Mouse (Mus musculus): ENCODE data around the gene Eif3l. TPM values are rescaled to one million over a fixed set of nuclear protein-coding genes. Genes with fewer than 3 reads are reported as not detected.

The Eif3l gene
- total and polyA plus RNA-seq, 2 experiments from 2014 or later = 179 to 218 TPM

DNA sequence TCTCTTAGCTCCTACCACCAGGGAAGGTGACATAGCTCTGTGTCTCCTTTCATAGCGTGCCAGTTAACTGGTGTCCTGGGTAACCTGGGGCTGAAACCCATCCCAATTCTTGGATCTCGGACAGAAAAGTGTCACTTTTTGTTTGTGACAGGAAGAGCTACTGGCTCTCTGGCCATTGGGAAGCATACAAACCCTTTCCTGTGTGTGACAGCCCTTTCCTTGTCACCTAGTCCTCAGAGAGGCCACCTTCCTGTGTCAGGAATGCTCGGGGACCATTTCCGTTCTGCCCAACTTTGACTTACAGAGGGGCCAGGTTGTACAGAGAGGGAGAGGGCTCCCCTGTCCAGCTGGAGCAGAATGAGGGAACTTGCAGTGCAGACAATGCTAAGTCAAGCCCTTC, 24.5 kb downstream of the Eif3l start:
- Histone ChIP-seq H3K36me3 (ENCODE audit: insufficient read depth) (peaks cover 14% of the 10 kb centered on the region), H3K9me3 (ENCODE audit: low read length) (no peaks in the 10 kb centered on the region), H3K4me3 (ENCODE audit: low read depth, low read length) (no peak overlapping the region), H3K4me1 (ENCODE audit: insufficient read depth) (no peaks in the 10 kb centered on the region), H3K27me3 (ENCODE audit: insufficient read depth, low read length) (no peaks in the 10 kb centered on the region), H3K9ac (no peak overlapping the region), H3K27ac (ENCODE audit: low read depth, low read length) (no peak overlapping the region), H3K4me2 (ENCODE audit: low read depth) (no peak overlapping the region)
- WGBS = 61% methylated on average over 4 of the region's 4 CpGs
- no peak for DNase-seq
- no peak for TF ChIP-seq CTCF (IDR thresholded peaks at IDR 0.05; ENCODE audit: low read depth)
- ATAC-seq = no peak

DNA sequence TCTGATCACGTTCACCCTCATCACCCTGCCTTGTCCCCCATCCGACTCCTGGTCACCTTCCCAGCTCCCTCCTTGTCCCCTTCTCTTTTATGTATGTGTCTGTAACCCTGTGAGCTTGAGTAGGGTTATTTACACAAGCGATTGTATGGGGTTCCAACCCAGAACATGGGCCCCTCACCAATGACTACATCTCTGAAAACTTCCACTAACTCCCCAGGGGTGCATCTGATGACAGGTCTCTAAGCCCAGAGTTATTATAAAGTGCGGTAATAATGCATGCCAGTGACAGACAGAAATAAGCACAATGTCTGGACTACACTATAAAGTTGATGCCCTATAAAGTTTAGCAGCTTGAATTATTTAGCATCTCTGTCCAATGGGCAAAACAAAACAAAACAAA, 25.4 kb downstream of the Eif3l start:
- H3K9ac ChIP-seq = no peak overlapping the region
- ATAC-seq = no peak
- no peak overlapping the region for H3K27ac ChIP-seq (ENCODE audit: low read depth, low read length)
- no peak overlapping the region for H3K4me2 ChIP-seq (ENCODE audit: low read depth)
- WGBS = 77% methylated on average over 4 of the region's 4 CpGs
- no peaks in the 10 kb centered on the region for H3K9me3 ChIP-seq (ENCODE audit: low read length)
- H3K36me3 ChIP-seq (ENCODE audit: insufficient read depth) = peaks cover 9% of the 10 kb centered on the region
- no peak for TF ChIP-seq CTCF (IDR thresholded peaks at IDR 0.05; ENCODE audit: low read depth)
- H3K4me1 ChIP-seq (ENCODE audit: insufficient read depth) = no peaks in the 10 kb centered on the region
- no peak overlapping the region for H3K4me3 ChIP-seq (ENCODE audit: low read depth, low read length)
- no peak for DNase-seq
- no peaks in the 10 kb centered on the region for H3K27me3 ChIP-seq (ENCODE audit: insufficient read depth, low read length)

DNA sequence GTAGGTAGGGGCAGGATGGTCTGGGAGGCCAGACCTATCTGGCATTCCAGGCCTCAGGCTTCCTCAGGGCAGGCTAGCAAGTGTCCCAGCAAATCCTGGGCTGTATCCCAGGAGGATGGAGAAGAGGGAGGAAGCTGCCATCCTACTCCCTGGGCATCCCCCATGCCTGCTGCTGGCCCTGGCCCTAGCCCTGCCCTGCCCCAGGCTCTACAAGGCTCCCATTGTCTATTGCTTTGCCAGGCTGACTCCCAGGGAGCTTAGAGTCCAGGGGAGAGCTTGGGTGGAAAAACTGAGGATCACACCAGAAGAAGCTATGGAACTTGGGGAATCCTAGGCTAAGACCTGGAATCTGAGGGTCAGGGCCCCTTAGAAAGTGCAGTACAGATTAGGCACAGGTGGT, 26.6 kb downstream of the Eif3l start:
- no peak for ATAC-seq
- no peak for TF ChIP-seq CTCF (IDR thresholded peaks at IDR 0.05; ENCODE audit: low read depth)

DNA sequence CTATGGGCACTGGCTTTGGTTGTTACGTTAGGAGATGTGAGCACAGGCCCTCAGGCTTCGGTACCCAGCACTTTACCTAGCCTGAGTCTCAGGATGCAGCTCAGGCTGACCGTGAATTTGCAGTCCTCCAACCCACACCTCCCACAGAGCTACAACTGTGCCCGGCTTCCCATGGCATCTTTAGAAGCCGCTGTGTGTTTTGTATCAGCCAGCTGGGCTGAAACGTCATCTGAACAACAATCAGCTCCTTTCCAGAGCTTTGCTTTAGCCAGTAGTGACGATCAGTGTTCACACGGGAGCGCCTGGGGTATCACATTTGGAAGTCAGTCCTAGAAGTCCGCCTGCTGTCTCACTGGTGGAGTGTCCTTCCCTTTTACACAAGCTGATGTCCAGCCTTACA, 28.3 kb downstream of the Eif3l start:
- Histone ChIP-seq H3K36me3 (ENCODE audit: insufficient read depth) (no peaks in the 10 kb centered on the region), H3K4me1 (ENCODE audit: insufficient read depth) (peaks cover 4% of the 10 kb centered on the region; the same call in 1 of the 2 replicates), H3K4me3 (ENCODE audit: low read depth, low read length) (no peak overlapping the region), H3K9me3 (ENCODE audit: low read length) (no peaks in the 10 kb centered on the region), H3K9ac (no peak overlapping the region), H3K27ac (ENCODE audit: low read depth, low read length) (no peak overlapping the region), H3K27me3 (ENCODE audit: insufficient read depth, low read length) (no peaks in the 10 kb centered on the region), H3K4me2 (ENCODE audit: low read depth) (no peak overlapping the region)
- no peak for TF ChIP-seq CTCF (IDR thresholded peaks at IDR 0.05; ENCODE audit: low read depth)
- no peak for DNase-seq
- 65% methylated on average over 10 of the region's 10 CpGs for WGBS
- ATAC-seq = no peak

More for the DNA sequence above, 26.6 kb downstream of the Eif3l start:
- Histone ChIP-seq H3K36me3 (ENCODE audit: insufficient read depth) (0 out of 2 replicates have a peak, but pooled peaks cover 3% of the 10 kb centered on the region), H3K4me1 (ENCODE audit: insufficient read depth) (no peaks in the 10 kb centered on the region), H3K4me3 (ENCODE audit: low read depth, low read length) (no peak overlapping the region), H3K27me3 (ENCODE audit: insufficient read depth, low read length) (no peaks in the 10 kb centered on the region), H3K9me3 (ENCODE audit: low read length) (no peaks in the 10 kb centered on the region), H3K27ac (ENCODE audit: low read depth, low read length) (no peak overlapping the region), H3K4me2 (ENCODE audit: low read depth) (no peak overlapping the region), H3K9ac (no peak overlapping the region)
- DNase-seq = no peak

DNA sequence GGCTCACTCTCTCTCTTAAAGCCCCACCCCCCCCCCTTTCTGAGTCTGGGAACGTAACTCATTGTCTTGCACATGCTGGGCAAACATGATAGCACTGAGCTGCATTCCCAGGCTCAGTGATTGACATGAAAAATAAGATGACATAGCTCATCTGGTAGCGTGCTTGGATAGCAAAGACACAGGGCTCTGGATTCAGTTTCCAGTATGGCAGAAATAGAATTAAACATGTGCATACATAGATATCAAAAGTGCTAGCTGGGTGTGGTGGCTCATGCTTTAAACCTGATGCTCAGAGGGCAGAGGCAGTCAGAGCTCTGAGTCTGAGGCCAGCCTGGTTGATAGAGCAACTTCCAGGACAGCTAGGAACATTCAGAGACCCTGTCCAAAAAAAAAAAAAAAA, 30.8 kb downstream of the Eif3l start:
- Histone ChIP-seq H3K4me1 (ENCODE audit: insufficient read depth) (peaks cover 14% of the 10 kb centered on the region; the same call in 1 of the 2 replicates), H3K4me2 (ENCODE audit: low read depth) (no peak overlapping the region), H3K4me3 (ENCODE audit: low read depth, low read length) (no peak overlapping the region), H3K27ac (ENCODE audit: low read depth, low read length) (no peak overlapping the region), H3K9ac (no peak overlapping the region), H3K36me3 (ENCODE audit: insufficient read depth) (no peaks in the 10 kb centered on the region), H3K9me3 (ENCODE audit: low read length) (no peaks in the 10 kb centered on the region), H3K27me3 (ENCODE audit: insufficient read depth, low read length) (no peaks in the 10 kb centered on the region)
- 41% methylated on average over 2 of the region's 2 CpGs for WGBS
- TF ChIP-seq CTCF (IDR thresholded peaks at IDR 0.05; ENCODE audit: low read depth) = no peak
- ATAC-seq (no peak), DNase-seq (no peak)

DNA sequence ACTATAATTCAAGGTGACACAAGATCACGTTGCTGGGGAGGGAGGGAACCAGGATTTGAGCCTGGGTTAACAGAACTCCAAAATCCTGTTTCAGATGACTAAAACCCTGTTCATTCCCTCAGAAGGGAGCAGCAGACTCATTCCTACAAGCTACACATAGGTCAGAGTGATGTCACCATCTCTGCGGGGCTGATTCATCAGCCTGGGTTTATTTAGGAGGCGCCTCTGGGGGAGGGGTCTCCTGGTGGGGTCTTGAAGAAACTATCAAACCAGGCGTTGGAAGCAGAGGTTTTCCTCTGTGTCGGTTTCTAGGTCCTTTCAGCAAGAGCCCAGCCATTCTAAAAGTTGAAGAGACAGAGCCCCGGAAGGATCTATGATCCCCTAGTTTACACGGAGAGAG, 33.0 kb downstream of the Eif3l start:
- Histone ChIP-seq H3K4me3 (ENCODE audit: low read depth, low read length) (peak overlapping the region; percentile 86; the same call in 1 of the 2 replicates), H3K4me1 (ENCODE audit: insufficient read depth) (peaks cover 22% of the 10 kb centered on the region; the same call in 1 of the 2 replicates), H3K9me3 (ENCODE audit: low read length) (no peaks in the 10 kb centered on the region), H3K27me3 (ENCODE audit: insufficient read depth, low read length) (no peaks in the 10 kb centered on the region), H3K9ac (no peak overlapping the region), H3K36me3 (ENCODE audit: insufficient read depth) (no peaks in the 10 kb centered on the region), H3K27ac (ENCODE audit: low read depth, low read length) (no peak overlapping the region), H3K4me2 (ENCODE audit: low read depth) (peak overlapping the region; percentile 98)
- 23% methylated on average over 7 of the region's 7 CpGs for WGBS
- ATAC-seq = no peak
- no peak for DNase-seq
- TF ChIP-seq CTCF (IDR thresholded peaks at IDR 0.05; ENCODE audit: low read depth) = no peak

DNA sequence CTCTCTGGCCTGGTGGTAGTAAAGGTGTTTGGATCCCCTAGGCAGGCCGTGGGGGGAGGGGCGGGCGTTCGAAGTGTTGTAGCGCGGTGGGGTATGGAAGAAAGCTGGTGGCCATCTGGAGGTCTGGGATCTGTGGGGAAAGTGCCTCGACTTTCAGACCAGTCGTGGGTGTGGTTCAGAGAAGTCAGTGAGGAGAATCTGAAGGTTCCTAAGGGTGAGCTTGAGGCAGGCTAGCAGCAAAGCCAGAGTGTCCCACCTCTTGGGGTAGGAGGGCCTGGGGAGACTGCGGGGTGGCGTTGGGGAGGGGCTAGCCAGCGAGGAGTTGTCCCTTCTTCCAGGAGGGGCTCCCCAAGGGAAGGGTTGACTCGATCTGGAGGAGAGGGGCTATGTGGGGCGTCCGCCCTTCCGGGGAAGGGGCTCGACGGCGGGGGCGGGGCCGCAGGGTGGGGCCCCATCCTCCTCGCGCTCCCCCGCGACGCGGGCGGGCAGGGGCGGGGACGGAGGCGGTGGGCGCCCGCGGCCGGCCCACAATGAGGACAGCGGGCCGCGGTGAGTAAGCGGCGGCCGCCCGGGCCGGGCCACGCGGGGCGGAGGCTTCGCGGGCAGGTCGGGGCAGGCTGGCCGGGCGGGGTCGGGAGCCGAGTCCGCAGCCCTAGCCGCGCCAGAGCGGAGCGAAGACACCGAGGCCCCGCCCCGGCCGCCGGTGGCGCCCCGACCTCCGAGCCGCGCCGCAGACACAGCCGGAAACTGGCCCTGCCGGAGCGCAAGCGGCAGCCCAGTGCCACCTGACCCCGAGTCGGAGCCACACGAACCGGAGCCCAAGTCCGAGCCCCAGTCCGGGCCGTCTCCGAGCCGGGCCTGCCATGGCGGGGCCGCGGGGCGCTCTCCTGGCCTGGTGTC, 33.7 kb downstream of the Eif3l start, which contains the start of gene Micall1:
TSS of gene Micall1 (plus strand) at position 478 of the 900 bp plus-strand sequence.
- H3K4me1 ChIP-seq (ENCODE audit: insufficient read depth) = peaks cover 22% of the 10 kb centered on the region; the same call in 1 of the 2 replicates
- no peaks in the 10 kb centered on the region for H3K36me3 ChIP-seq (ENCODE audit: insufficient read depth)
- peak within 1 kb of the TSS; percentile 91 for H3K9ac ChIP-seq
- no peaks in the 10 kb centered on the region for H3K27me3 ChIP-seq (ENCODE audit: insufficient read depth, low read length)
- ATAC-seq = peak; percentile 70
- WGBS = under 1% methylated on average over 81 of the region's 85 CpGs
- H3K4me3 ChIP-seq (ENCODE audit: low read depth, low read length) = peak within 1 kb of the TSS; percentile 86
- H3K4me2 ChIP-seq (ENCODE audit: low read depth) = peak within 1 kb of the TSS; percentile 98
- no peaks in the 10 kb centered on the region for H3K9me3 ChIP-seq (ENCODE audit: low read length)
- H3K27ac ChIP-seq (ENCODE audit: low read depth, low read length) = peak within 1 kb of the TSS; percentile 69
- DNase-seq = peak; percentile 38
- TF ChIP-seq CTCF (IDR thresholded peaks at IDR 0.05; ENCODE audit: low read depth) = no peak
